17 mouse cellular contexts compared by ENCODE assay signal in the genomic region with DNA sequence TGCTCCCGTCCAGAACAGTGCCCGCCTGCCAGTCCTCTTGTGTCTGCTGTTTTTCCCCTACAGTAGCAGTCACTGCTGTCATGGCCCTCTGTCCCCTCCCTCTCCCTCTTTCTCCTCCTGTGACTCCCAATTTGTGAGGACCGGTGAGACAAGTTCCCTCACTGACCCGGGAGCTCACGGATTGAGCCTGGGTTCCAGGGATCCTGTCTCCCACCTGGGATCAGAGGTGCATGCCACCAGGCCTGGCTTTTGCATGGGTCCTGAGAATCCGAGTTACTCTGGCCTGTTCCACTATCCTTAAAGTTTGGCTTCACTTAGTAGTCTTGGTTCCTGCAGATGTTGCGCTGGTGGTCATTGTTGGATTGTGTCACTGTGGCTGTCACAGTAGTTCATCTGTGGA.
"Had no signal": no experiment of that assay in that cellular context is flagged by ENCODE, and none has a peak within 500 bp of the region (broad histone marks: within the 10 kb centered on the region; RNA-seq: fewer than 3 reads in every experiment).

No protein-coding gene starts in this region.

- H3K9ac ChIP-seq: liver, embryonic 12.5 days; liver, embryonic 15.5 days; lung, embryonic 15.5 days; midbrain, embryonic 12.5 days; neural tube, embryonic 13.5 days; stomach, embryonic 15.5 days had no signal

- H3K4me3 ChIP-seq: liver, embryonic 12.5 days; liver, embryonic 15.5 days; lung, embryonic 15.5 days; midbrain, embryonic 12.5 days; myocyte; neural tube, embryonic 13.5 days; stomach, embryonic 15.5 days had no signal

- H3K27ac ChIP-seq: liver, embryonic 12.5 days; liver, embryonic 15.5 days; lung, embryonic 15.5 days; macrophage; midbrain, embryonic 12.5 days; neural tube, embryonic 13.5 days; stomach, embryonic 15.5 days had no signal

- H3K9me3 ChIP-seq: liver, embryonic 12.5 days; liver, embryonic 15.5 days; lung, embryonic 15.5 days; midbrain, embryonic 12.5 days; neural tube, embryonic 13.5 days; stomach, embryonic 15.5 days had no signal

- H3K27me3 ChIP-seq: liver, embryonic 12.5 days; liver, embryonic 15.5 days; lung, embryonic 15.5 days; midbrain, embryonic 12.5 days; neural tube, embryonic 13.5 days; stomach, embryonic 15.5 days had no signal

- ATAC-seq: liver, embryonic 12.5 days; midbrain, embryonic 16.5 days had no signal

- DNase-seq: kidney, adult 9 months; kidney, postnatal 10 days; layer of hippocampus, adult 9-11 months; lung, postnatal 14 days; retina, postnatal 1 day; right cerebral cortex, postnatal 25 days; spleen, adult 18-20 months; thymus, postnatal 25 days had no signal

- H3K4me2 ChIP-seq: liver, embryonic 12.5 days; liver, embryonic 15.5 days; lung, embryonic 15.5 days; midbrain, embryonic 12.5 days; neural tube, embryonic 13.5 days; stomach, embryonic 15.5 days had no signal

- H3K36me3 ChIP-seq: liver, embryonic 12.5 days; liver, embryonic 15.5 days; lung, embryonic 15.5 days; midbrain, embryonic 12.5 days; neural tube, embryonic 13.5 days; stomach, embryonic 15.5 days had no signal
